Comparison of ENCODE assay signal across 18 mouse cellular contexts in genomic region chr3:138900571-138901141, GRCm38 (mm10).
DNase-seq lines count a peak whose midpoint lies in the region; ATAC-seq and TF ChIP-seq lines count a peak whose summit lies in the region.
"Had no signal": no experiment of that assay in that cellular context is flagged by ENCODE, and none has a peak within 500 bp of the region (broad histone marks: within the 10 kb centered on the region; RNA-seq: fewer than 3 reads in every experiment).

No protein-coding gene starts in this region.

- H3K4me2 ChIP-seq in forebrain, embryonic 11.5 days (ENCODE audit: low read depth, low read length, severe bottlenecking), result no peak overlapping the region
- no peak overlapping the region for H3K4me2 ChIP-seq in forebrain, embryonic 15.5 days (replicated peaks)
- H3K4me2 ChIP-seq: embryonic facial prominence, embryonic 13.5 days; limb, embryonic 12.5 days; liver, embryonic 15.5 days; midbrain, embryonic 12.5 days had no signal

- 90% methylated on average over 9 of the region's 9 CpGs for WGBS in forebrain, embryonic 11.5 days
- 82% methylated on average over 9 of the region's 9 CpGs for WGBS in forebrain, embryonic 15.5 days
- 91% methylated on average over 9 of the region's 9 CpGs for WGBS in limb, embryonic 10.5 days

- no peak for TF ChIP-seq CTCF in layer of hippocampus, adult 2 months (conservative IDR thresholded peaks at IDR 0.05)

- H3K4me1 ChIP-seq in forebrain, embryonic 11.5 days (replicated peaks; ENCODE audit: control insufficient read depth, insufficient read depth, low read length), result peaks cover 3% of the 10 kb centered on the region; the same call in 1 of the 2 replicates
- H3K4me1 ChIP-seq in forebrain, embryonic 15.5 days, result peaks cover 3% of the 10 kb centered on the region; the same call in 1 of the 2 replicates
- peaks cover 7% of the 10 kb centered on the region for H3K4me1 ChIP-seq in limb, embryonic 10.5 days
- H3K4me1 ChIP-seq: liver, embryonic 15.5 days had no signal

- H3K9ac ChIP-seq in forebrain, embryonic 11.5 days (ENCODE audit: low read length), result no peak overlapping the region
- no peak overlapping the region for H3K9ac ChIP-seq in forebrain, embryonic 15.5 days (replicated peaks)
- H3K9ac ChIP-seq: embryonic facial prominence, embryonic 13.5 days; limb, embryonic 12.5 days; liver, embryonic 15.5 days; midbrain, embryonic 12.5 days had no signal

- no peaks in the 10 kb centered on the region for H3K27me3 ChIP-seq in forebrain, embryonic 11.5 days (ENCODE audit: control insufficient read depth, insufficient read depth, low read length)
- no peaks in the 10 kb centered on the region for H3K27me3 ChIP-seq in forebrain, embryonic 15.5 days
- no peaks in the 10 kb centered on the region for H3K27me3 ChIP-seq in limb, embryonic 10.5 days (ENCODE audit: low read depth, poor library complexity, severe bottlenecking)
- H3K27me3 ChIP-seq: embryonic facial prominence, embryonic 13.5 days; limb, embryonic 12.5 days; liver, embryonic 15.5 days; midbrain, embryonic 12.5 days had no signal

- peak; percentile 25 for DNase-seq in forebrain, embryonic 11.5 days (ENCODE audit: low spot score)
- DNase-seq in layer of hippocampus, adult 2 months (ENCODE audit: low spot score in 2 of 2), result peak in 1 of 2 experiments; percentile 28
- no peak for DNase-seq in layer of hippocampus, adult 11-12 months (ENCODE audit: low spot score)
- peak; percentile 82 for DNase-seq in 3T3-L1 (ENCODE audit: low read depth, low spot score)
- DNase-seq in adrenal gland, postnatal 36 days, result peak; percentile 63 to 85
- DNase-seq in spleen, adult 18-20 months, result no peak
- DNase-seq in limb, embryonic 10.5 days (ENCODE audit: low spot score), result no peak
- DNase-seq: kidney, adult 9 months; lung, postnatal 36 days had no signal

- no peak for ATAC-seq in forebrain, embryonic 11.5 days (replicated peaks; ENCODE audit: low FRiP score)
- no peak for ATAC-seq in forebrain, embryonic 15.5 days (replicated peaks)
- ATAC-seq: activated CD4-positive, CD25-positive, alpha-beta regulatory T cell, adult 4 months; forebrain, embryonic 16.5 days had no signal

- no peak overlapping the region for H3K27ac ChIP-seq in forebrain, embryonic 11.5 days (ENCODE audit: low read depth, low read length)
- no peak overlapping the region for H3K27ac ChIP-seq in forebrain, embryonic 15.5 days (replicated peaks)
- peak overlapping the region; percentile 62 for H3K27ac ChIP-seq in layer of hippocampus, adult 2 months
- H3K27ac ChIP-seq in limb, embryonic 10.5 days, result no peak overlapping the region
- H3K27ac ChIP-seq: embryonic facial prominence, embryonic 13.5 days; limb, embryonic 12.5 days; liver, embryonic 15.5 days; midbrain, embryonic 12.5 days; stomach, postnatal 0 days had no signal

- H3K9me3 ChIP-seq in forebrain, embryonic 11.5 days (ENCODE audit: control insufficient read depth, low read length), result no peaks in the 10 kb centered on the region
- no peaks in the 10 kb centered on the region for H3K9me3 ChIP-seq in forebrain, embryonic 15.5 days
- no peaks in the 10 kb centered on the region for H3K9me3 ChIP-seq in limb, embryonic 10.5 days (replicated peaks)
- H3K9me3 ChIP-seq: embryonic facial prominence, embryonic 13.5 days; limb, embryonic 12.5 days; liver, embryonic 15.5 days; midbrain, embryonic 12.5 days had no signal

- H3K36me3 ChIP-seq in forebrain, embryonic 11.5 days (ENCODE audit: control insufficient read depth, insufficient read depth, low read length), result no peaks in the 10 kb centered on the region
- peaks cover 32% of the 10 kb centered on the region for H3K36me3 ChIP-seq in forebrain, embryonic 15.5 days
- H3K36me3 ChIP-seq in limb, embryonic 10.5 days, result peaks cover 33% of the 10 kb centered on the region
- H3K36me3 ChIP-seq: liver, embryonic 15.5 days had no signal

- no peak overlapping the region for H3K4me3 ChIP-seq in forebrain, embryonic 11.5 days (ENCODE audit: low read depth, low read length)
- no peak overlapping the region for H3K4me3 ChIP-seq in forebrain, embryonic 15.5 days
- no peak overlapping the region for H3K4me3 ChIP-seq in layer of hippocampus, adult 2 months
- no peak overlapping the region for H3K4me3 ChIP-seq in limb, embryonic 10.5 days
- H3K4me3 ChIP-seq: embryonic facial prominence, embryonic 13.5 days; limb, embryonic 12.5 days; liver, embryonic 15.5 days; midbrain, embryonic 12.5 days; myocyte had no signal

Comparison
In these comparisons a context has a peak if more than half of its experiments do, and no peak if none do; other contexts are left out.
1. DNase-seq: peak in forebrain, embryonic 11.5 days (single experiment), 3T3-L1 (single experiment) and adrenal gland, postnatal 36 days (2 of 2); none in layer of hippocampus, adult 11-12 months (single experiment), spleen, adult 18-20 months (0 of 2) and limb, embryonic 10.5 days (single experiment).